Mouse (Mus musculus): ENCODE measurements around the gene Ctnnd2. TPM values are rescaled to one million over a fixed set of nuclear protein-coding genes. Genes with fewer than 3 reads are reported as not detected.

Ctnnd2 gene
- total RNA-seq, 2 experiments from 2014 or later, result 0.31 to 0.41 TPM

- DNase-seq, result no peak
These were observed 477.6 kb downstream of the Ctnnd2 start for GRCm38 (mm10) chr15:30649964-30650363.

- DNase-seq, result no peak
These were observed 483.0 kb downstream of the Ctnnd2 start for GRCm38 (mm10) chr15:30655433-30655832.

- DNase-seq, result no peak
These were observed 485.2 kb downstream of the Ctnnd2 start for GRCm38 (mm10) chr15:30657588-30657987.

- DNase-seq, result no peak
These were observed 488.3 kb downstream of the Ctnnd2 start for GRCm38 (mm10) chr15:30660539-30661149.

- DNase-seq, result no peak
These were observed 489.5 kb downstream of the Ctnnd2 start for GRCm38 (mm10) chr15:30661689-30662422.

- DNase-seq, result no peak
These were observed 495.6 kb downstream of the Ctnnd2 start for GRCm38 (mm10) chr15:30667819-30668587.

- DNase-seq, result no peak
These were observed 509.5 kb downstream of the Ctnnd2 start for GRCm38 (mm10) chr15:30681939-30682338.

- DNase-seq, result no peak
These were observed 510.1 kb downstream of the Ctnnd2 start for GRCm38 (mm10) chr15:30682360-30683119.

- DNase-seq, result no peak
These were observed 514.1 kb downstream of the Ctnnd2 start for GRCm38 (mm10) chr15:30686206-30687101.

GRCm38 (mm10) chr15:30693754-30694205, 521.4 kb downstream of the Ctnnd2 start:
- no peak for DNase-seq

- DNase-seq, result no peak
These were observed 521.9 kb downstream of the Ctnnd2 start for GRCm38 (mm10) chr15:30694286-30694685.

- DNase-seq, result no peak
These were observed 523.5 kb downstream of the Ctnnd2 start for GRCm38 (mm10) chr15:30695859-30696258.

- DNase-seq, result no peak
These were observed 525.0 kb downstream of the Ctnnd2 start for GRCm38 (mm10) chr15:30697356-30697755.

GRCm38 (mm10) chr15:30700762-30701161, 528.4 kb downstream of the Ctnnd2 start:
- peak; percentile 28 for DNase-seq

- DNase-seq, result no peak
These were observed 529.2 kb downstream of the Ctnnd2 start for GRCm38 (mm10) chr15:30701592-30701991.

GRCm38 (mm10) chr15:30709026-30709753, 536.8 kb downstream of the Ctnnd2 start:
- no peak for DNase-seq

GRCm38 (mm10) chr15:30709754-30710105, 537.3 kb downstream of the Ctnnd2 start:
- DNase-seq, result no peak

GRCm38 (mm10) chr15:30714823-30715222, 542.4 kb downstream of the Ctnnd2 start:
- DNase-seq, result no peak

GRCm38 (mm10) chr15:30718811-30719210, 546.4 kb downstream of the Ctnnd2 start:
- DNase-seq, result no peak

GRCm38 (mm10) chr15:30719226-30719625, 546.8 kb downstream of the Ctnnd2 start:
- no peak for DNase-seq

- no peak for DNase-seq
These were observed 548.7 kb downstream of the Ctnnd2 start for GRCm38 (mm10) chr15:30721098-30721497.
